Mouse (Mus musculus) forebrain, embryonic 14.5 days (tissue): ENCODE results near the gene Gm4858. TPM values are rescaled to one million over a fixed set of nuclear protein-coding genes. Genes with fewer than 3 reads are reported as not detected.
"Not testable (repeated sequence)": the region's sequence is repeated elsewhere in the genome, so short reads cannot be mapped to it uniquely, and the experiment has no call there.

Experiments
- ATAC-seq: fragments of 200-750 bp; cut with Nextera tagmentation; 2 replicates; pipeline ENCODE4 v1.8.0; 2017; ENCODE audit warnings: mild to moderate bottlenecking, moderate library complexity
- DNase-seq: peaks from one replicate; pipeline ENCODE4 v3.0.0-alpha.2; 2015; ENCODE audit warnings: low spot score
- H3K27ac ChIP-seq: fragments of 300-500 bp; sonication (generic); 2 replicates; pipeline ENCODE4 v1.5.1; 2014; ENCODE audit warnings: low read depth, mild to moderate bottlenecking, control low read depth, low read length, moderate library complexity
- H3K27me3 ChIP-seq: fragments of 300-500 bp; sonication (generic); replicated peaks from 2 replicates; pipeline ENCODE4 v1.6.1; 2014; ENCODE audit warnings: low read length, control low read depth, mixed read lengths; ENCODE audit not compliant: control insufficient read depth, insufficient read depth
- H3K36me3 ChIP-seq: fragments of 300-500 bp; sonication (generic); 2 replicates; pipeline ENCODE4 v1.6.1; 2014; ENCODE audit warnings: low read length, control low read depth; ENCODE audit not compliant: control insufficient read depth, insufficient read depth
- H3K4me1 ChIP-seq: fragments of 300-500 bp; sonication (generic); 2 replicates; pipeline ENCODE4 v1.6.1; 2014; ENCODE audit warnings: antibody characterized with exemption, low read length, control low read depth; ENCODE audit not compliant: control insufficient read depth, insufficient read depth
- H3K4me2 ChIP-seq: fragments of 300-500 bp; sonication (generic); 2 replicates; pipeline ENCODE4 v1.6.1; 2014; ENCODE audit warnings: mild to moderate bottlenecking, control low read depth, low read length
- H3K4me3 ChIP-seq: fragments of 300-500 bp; sonication (generic); 2 replicates; pipeline ENCODE4 v1.5.1; 2014; ENCODE audit warnings: low read depth, low read length, control low read depth
- H3K9ac ChIP-seq: fragments of 300-500 bp; sonication (generic); 2 replicates; pipeline ENCODE4 v1.6.1; 2014; ENCODE audit warnings: mild to moderate bottlenecking, low read length, control low read depth, moderate library complexity
- H3K9me3 ChIP-seq: fragments of 300-500 bp; sonication (generic); replicated peaks from 2 replicates; pipeline ENCODE4 v1.6.1; 2016; ENCODE audit warnings: low read length, control low read depth, mixed read lengths; ENCODE audit not compliant: control insufficient read depth
- WGBS: fragments of 180-500 bp; shearing (Covaris S2); extraction: QIAGEN DNeasy Blood & Tissue Kit; methylation state at CpG from one replicate; pipeline ENCODE4 v1.1.7; 2014; 5-methylcytosine and 5-hydroxymethylcytosine counted together
- polyA plus RNA-seq: library from polyadenylated mRNA; unstranded; fragments of >200 nt; fragmentation: Nextera tagmentation; extraction: Ambion mirVana; gene quantifications from 2 replicates; pipeline ENCODE4 v1.2.1, GENCODE M21; 2014

Gm4858 gene
- polyA plus RNA-seq, 1 experiment from 2014 or later, result not detected

DNA sequence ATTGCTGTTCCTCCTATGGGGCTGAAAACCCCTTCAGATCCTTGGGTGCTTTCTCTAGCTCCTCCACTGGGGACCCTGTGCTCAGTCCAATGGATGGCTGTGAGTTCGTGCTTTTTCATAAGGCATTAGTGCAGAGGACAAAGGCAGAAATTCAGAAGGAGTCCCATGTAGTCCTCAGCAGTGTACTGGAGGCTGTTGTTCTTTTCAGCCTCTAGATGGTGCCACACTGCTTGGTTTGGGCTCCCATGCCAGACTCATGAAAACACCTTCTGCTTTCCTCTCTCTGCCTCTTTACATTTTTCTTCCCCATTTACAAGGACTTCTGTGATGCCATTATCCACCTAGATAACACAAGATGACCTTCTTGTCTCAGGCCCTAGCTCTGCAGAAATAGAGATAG is 25.0 kb downstream of the Gm4858 start:
- not testable (repeated sequence) for H3K36me3 ChIP-seq, H3K4me1 ChIP-seq, H3K4me3 ChIP-seq, H3K9ac ChIP-seq, H3K4me2 ChIP-seq, H3K27me3 ChIP-seq, H3K27ac ChIP-seq, H3K9me3 ChIP-seq
- DNase-seq (peak; percentile 5), ATAC-seq (0 out of 2 replicates have a peak, but pooled peaks have one; percentile 40)
- 27% methylated on average over 1 of the region's 1 CpGs for WGBS

DNA sequence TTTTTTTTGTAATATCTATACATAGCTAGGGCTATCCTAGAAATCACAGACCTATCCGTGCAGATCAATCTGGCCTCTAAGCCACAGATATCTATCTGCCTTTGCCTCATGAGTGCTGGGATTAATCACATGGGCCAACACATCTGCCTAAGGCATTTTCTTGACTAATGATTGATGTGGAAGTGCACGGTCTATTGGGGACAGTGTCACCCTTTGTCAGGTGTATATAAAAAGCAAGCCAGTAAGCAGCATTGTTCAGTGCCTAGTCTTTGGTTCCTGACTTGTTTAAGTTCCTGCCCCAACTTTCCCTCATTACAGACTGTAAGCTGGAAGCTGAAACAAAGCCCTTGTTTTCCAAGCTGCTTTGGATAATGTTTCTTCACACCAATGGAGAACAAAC is 27.8 kb downstream of the Gm4858 start:
- DNase-seq, result no peak
- Histone ChIP-seq H3K4me3 (no peak overlapping the region), H3K9me3 (no peaks in the 10 kb centered on the region), H3K27ac (no peak overlapping the region), H3K27me3 (no peaks in the 10 kb centered on the region), H3K4me1 (no peaks in the 10 kb centered on the region), H3K4me2 (no peak overlapping the region), H3K9ac (no peak overlapping the region), H3K36me3 (no peaks in the 10 kb centered on the region)
- no peak for ATAC-seq
- WGBS, result 67% methylated on average over 2 of the region's 2 CpGs

- Histone ChIP-seq H3K27ac (no peak overlapping the region), H3K4me3 (no peak overlapping the region), H3K4me1 (no peaks in the 10 kb centered on the region), H3K9me3 (no peaks in the 10 kb centered on the region), H3K4me2 (no peak overlapping the region), H3K9ac (no peak overlapping the region), H3K36me3 (no peaks in the 10 kb centered on the region), H3K27me3 (no peaks in the 10 kb centered on the region)
- ATAC-seq (no peak), DNase-seq (no peak)
- WGBS, result 39% methylated on average over 5 of the region's 5 CpGs
Observed at GRCm38 (mm10) chr3:93111668-93112067, 43.0 kb downstream of the Gm4858 start.

GRCm38 (mm10) chr3:93114481-93114880 is 45.9 kb downstream of the Gm4858 start:
- no peak overlapping the region for H3K27ac ChIP-seq
- no peaks in the 10 kb centered on the region for H3K27me3 ChIP-seq
- H3K36me3 ChIP-seq, result no peaks in the 10 kb centered on the region
- peak; percentile 65 for DNase-seq
- 1% methylated on average over 2 of the region's 2 CpGs for WGBS
- H3K4me3 ChIP-seq, result no peak overlapping the region
- no peak overlapping the region for H3K4me2 ChIP-seq
- H3K4me1 ChIP-seq, result no peaks in the 10 kb centered on the region
- ATAC-seq, result no peak
- no peaks in the 10 kb centered on the region for H3K9me3 ChIP-seq
- H3K9ac ChIP-seq, result no peak overlapping the region

- H3K27ac ChIP-seq, result no peak overlapping the region
- ATAC-seq, result no peak
- H3K4me3 ChIP-seq, result no peak overlapping the region
- no peaks in the 10 kb centered on the region for H3K27me3 ChIP-seq
- no peak overlapping the region for H3K4me2 ChIP-seq
- no peaks in the 10 kb centered on the region for H3K9me3 ChIP-seq
- H3K36me3 ChIP-seq, result no peaks in the 10 kb centered on the region
- WGBS, result 48% methylated on average over 4 of the region's 4 CpGs
- H3K9ac ChIP-seq, result no peak overlapping the region
- DNase-seq, result no peak
- H3K4me1 ChIP-seq, result no peaks in the 10 kb centered on the region
Observed at GRCm38 (mm10) chr3:93119101-93119500, 50.5 kb downstream of the Gm4858 start.

Other genes starting within 250 kb of the Gm4858 start
- not detected in 2 replicates for gene Kprp, start 241.6 kb upstream of the Gm4858 start, polyA plus RNA-seq
- not detected in 2 replicates for gene Lce1l, start 217.5 kb upstream of the Gm4858 start, polyA plus RNA-seq
- gene 2310050C09Rik, start 198.6 kb upstream of the Gm4858 start, polyA plus RNA-seq, result not detected in 2 replicates
- gene Lce3a, start 142.6 kb upstream of the Gm4858 start, polyA plus RNA-seq, result not detected in 2 replicates
- not detected in 2 replicates for gene Lce3b, start 135.8 kb upstream of the Gm4858 start, polyA plus RNA-seq
- gene Lce3c, start 124.3 kb upstream of the Gm4858 start, polyA plus RNA-seq, result not detected in 2 replicates
- not detected in 2 replicates for gene Lce3d, start 111.4 kb upstream of the Gm4858 start, polyA plus RNA-seq
- gene Lce3e, start 101.8 kb upstream of the Gm4858 start, polyA plus RNA-seq, result not detected in 2 replicates
- not detected in 2 replicates for gene Lce3f, start 76.6 kb upstream of the Gm4858 start, polyA plus RNA-seq
- gene Crct1, start 53.1 kb upstream of the Gm4858 start, polyA plus RNA-seq, result 0.25 TPM in 1 of 2 replicates, not detected in the other
- gene Lce1m, start 49.8 kb upstream of the Gm4858 start, polyA plus RNA-seq, result not detected in 2 replicates
- not detected in 2 replicates for gene Crnn, start 76.0 kb downstream of the Gm4858 start, polyA plus RNA-seq
- gene Flg2, start 128.5 kb downstream of the Gm4858 start, polyA plus RNA-seq, result not detected in 2 replicates
- not detected in 2 replicates for gene Flg, start 204.7 kb downstream of the Gm4858 start, polyA plus RNA-seq